Mouse (Mus musculus) activated CD4-positive, CD25-positive, alpha-beta regulatory T cell (primary cell): ENCODE data around the gene Sorcs2. TPM values are rescaled to one million over a fixed set of nuclear protein-coding genes. Genes with fewer than 3 reads are reported as not detected.

Source experiments
- polyA plus RNA-seq, 2 experiments: library from polyadenylated mRNA; unstranded; fragments of 100-300 nt; shearing (Covaris generic); gene quantifications; one replicate each; pipeline ENCODE4 v1.2.1; 2017

The Sorcs2 gene
- polyA plus RNA-seq = 1 to 10 TPM; 1.8 to 2.6 TPM

DNA sequence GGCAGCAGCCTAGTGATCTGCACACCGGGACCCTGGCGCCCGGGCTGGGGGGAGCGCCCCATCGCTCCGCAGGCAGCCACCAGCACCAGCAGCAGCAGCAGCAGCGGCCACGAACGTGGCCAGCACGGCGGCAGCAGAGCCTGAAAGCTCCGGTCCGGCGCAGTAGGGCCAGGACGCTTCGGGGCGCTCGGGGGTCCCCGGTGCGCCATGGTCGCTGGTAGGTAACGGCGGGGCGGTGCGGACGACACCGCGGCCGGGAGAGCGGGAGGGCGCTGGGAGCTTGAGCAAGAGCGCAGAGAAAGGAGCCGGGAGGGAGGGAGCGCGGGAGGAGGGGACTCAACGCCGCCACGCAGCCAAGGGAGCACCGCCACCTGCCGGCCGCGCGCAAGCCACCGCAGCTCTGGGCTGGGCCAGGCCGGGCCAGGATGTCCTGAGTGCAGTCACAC is at the start of gene Sorcs2:
Gene Sorcs2, minus strand, starts transcription at position 303 of the 446 bp plus-strand sequence.

DNA sequence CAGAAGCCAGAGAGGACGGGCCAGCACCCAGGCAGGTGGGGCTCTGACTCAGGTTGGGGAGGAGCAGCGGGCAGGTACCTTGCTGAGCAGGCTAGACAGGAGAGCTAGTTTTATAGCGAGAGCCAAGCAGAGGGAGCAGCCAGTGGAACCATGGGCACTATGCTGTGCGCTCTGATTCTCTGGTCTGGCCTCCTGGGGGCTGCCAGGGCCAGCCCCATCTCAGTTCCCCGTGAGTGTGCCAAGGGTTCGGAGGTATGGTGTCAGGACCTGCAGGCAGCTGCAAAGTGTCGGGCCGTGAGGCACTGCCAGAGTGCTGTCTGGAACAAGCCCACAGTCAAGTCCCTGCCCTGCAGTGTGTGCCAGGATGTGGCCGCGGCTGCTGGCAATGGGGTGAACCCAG is 194.0 kb downstream of the Sorcs2 start, which contains the start of gene Psapl1:
Gene Psapl1, plus strand, starts transcription at position 106 of the 400 bp plus-strand sequence.

Other genes with a start within 250 kb of the Sorcs2 start
- gene Psapl1, start 194.1 kb downstream of the Sorcs2 start, polyA plus RNA-seq = not detected
- gene Grpel1, start 66.9 kb upstream of the Sorcs2 start, polyA plus RNA-seq = 10 to 100 TPM; 31.7 to 41.8 TPM
- 10 to 100 TPM; 15.1 to 20.9 TPM for gene Tada2b, start 86.1 kb upstream of the Sorcs2 start, polyA plus RNA-seq
- gene Ccdc96, start 86.4 kb upstream of the Sorcs2 start, polyA plus RNA-seq = under 1 TPM; 0.11 to 0.12 TPM
- 10 to 100 TPM; 54.5 to 70.1 TPM for gene Tbc1d14, start 195.1 kb upstream of the Sorcs2 start, polyA plus RNA-seq